Comparison of ENCODE assay signal across 22 mouse cellular contexts in the genomic region with DNA sequence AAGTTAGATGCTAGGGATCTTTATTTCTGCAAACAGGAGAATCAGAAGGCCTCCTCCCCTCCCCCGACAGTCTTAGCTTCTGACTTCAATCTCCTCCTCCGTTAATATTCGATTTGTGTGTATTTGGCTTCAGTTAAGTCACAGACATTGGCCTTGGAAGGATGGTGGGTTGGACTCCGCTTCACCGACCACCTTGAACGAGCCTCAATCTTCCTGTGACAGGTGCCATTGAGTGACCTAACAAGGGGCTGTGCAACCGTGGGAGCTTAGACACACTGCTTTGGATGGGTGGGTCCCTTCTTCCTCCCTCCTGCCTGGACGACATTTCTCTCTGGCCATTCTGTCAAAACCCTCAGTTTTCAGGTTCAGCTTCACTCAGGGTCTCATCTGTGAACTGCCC.
DNase-seq lines count a peak whose midpoint lies in the region; ATAC-seq lines count a peak whose summit lies in the region.
"Had no signal": no experiment of that assay in that cellular context is flagged by ENCODE, and none has a peak within 500 bp of the region (broad histone marks: within the 10 kb centered on the region; RNA-seq: fewer than 3 reads in every experiment).

No protein-coding gene starts in this region.

- no peaks in the 10 kb centered on the region for H3K36me3 ChIP-seq in midbrain, embryonic 10.5 days
- H3K36me3 ChIP-seq in midbrain, embryonic 15.5 days (replicated peaks): no peaks in the 10 kb centered on the region
- H3K36me3 ChIP-seq in hindbrain, embryonic 13.5 days: no peaks in the 10 kb centered on the region
- H3K36me3 ChIP-seq in midbrain, embryonic 11.5 days (ENCODE audit: control insufficient read depth, insufficient read depth, low read length): no peaks in the 10 kb centered on the region
- H3K36me3 ChIP-seq: forebrain, embryonic 15.5 days; heart, embryonic 12.5 days; limb, embryonic 10.5 days; liver, embryonic 15.5 days; lung, embryonic 15.5 days had no signal

- H3K4me1 ChIP-seq in midbrain, embryonic 10.5 days: peaks cover 44% of the 10 kb centered on the region
- peaks cover 11% of the 10 kb centered on the region for H3K4me1 ChIP-seq in midbrain, embryonic 15.5 days
- H3K4me1 ChIP-seq in hindbrain, embryonic 13.5 days (replicated peaks): peaks cover 37% of the 10 kb centered on the region
- peaks cover 19% of the 10 kb centered on the region for H3K4me1 ChIP-seq in midbrain, embryonic 11.5 days (ENCODE audit: control insufficient read depth, insufficient read depth, low read length)
- H3K4me1 ChIP-seq: liver, embryonic 15.5 days; lung, embryonic 15.5 days had no signal

- ATAC-seq in midbrain, embryonic 15.5 days (replicated peaks): no peak
- no peak for ATAC-seq in hindbrain, embryonic 13.5 days (ENCODE audit: low FRiP score)
- ATAC-seq in midbrain, embryonic 11.5 days (ENCODE audit: low FRiP score): no peak
- no peak for ATAC-seq in CD4-positive, CD25-positive, alpha-beta regulatory T cell, adult 4 months
- ATAC-seq: forebrain, embryonic 15.5 days had no signal

- no peaks in the 10 kb centered on the region for H3K27me3 ChIP-seq in midbrain, embryonic 10.5 days (ENCODE audit: low read depth, poor library complexity, severe bottlenecking)
- H3K27me3 ChIP-seq in midbrain, embryonic 15.5 days (replicated peaks): no peaks in the 10 kb centered on the region
- H3K27me3 ChIP-seq in hindbrain, embryonic 13.5 days: no peaks in the 10 kb centered on the region
- H3K27me3 ChIP-seq in midbrain, embryonic 11.5 days (ENCODE audit: control insufficient read depth, insufficient read depth, low read length): no peaks in the 10 kb centered on the region
- H3K27me3 ChIP-seq: forebrain, embryonic 15.5 days; heart, embryonic 12.5 days; liver, embryonic 15.5 days; lung, embryonic 15.5 days had no signal

- H3K4me3 ChIP-seq in midbrain, embryonic 10.5 days: no peak overlapping the region
- H3K4me3 ChIP-seq in midbrain, embryonic 15.5 days: no peak overlapping the region
- no peak overlapping the region for H3K4me3 ChIP-seq in hindbrain, embryonic 13.5 days
- no peak overlapping the region for H3K4me3 ChIP-seq in midbrain, embryonic 11.5 days (ENCODE audit: low read depth, low read length)
- H3K4me3 ChIP-seq: forebrain, embryonic 15.5 days; heart, embryonic 12.5 days; limb, embryonic 10.5 days; liver, embryonic 15.5 days; lung, embryonic 15.5 days had no signal

- no peaks in the 10 kb centered on the region for H3K9me3 ChIP-seq in midbrain, embryonic 10.5 days (replicated peaks)
- H3K9me3 ChIP-seq in midbrain, embryonic 15.5 days: no peaks in the 10 kb centered on the region
- no peaks in the 10 kb centered on the region for H3K9me3 ChIP-seq in hindbrain, embryonic 13.5 days
- no peaks in the 10 kb centered on the region for H3K9me3 ChIP-seq in midbrain, embryonic 11.5 days (ENCODE audit: control insufficient read depth, low read length)
- H3K9me3 ChIP-seq: forebrain, embryonic 15.5 days; heart, embryonic 12.5 days; limb, embryonic 10.5 days; liver, embryonic 15.5 days; lung, embryonic 15.5 days had no signal

- H3K4me2 ChIP-seq in midbrain, embryonic 15.5 days: no peak overlapping the region
- H3K4me2 ChIP-seq in hindbrain, embryonic 13.5 days: no peak overlapping the region
- no peak overlapping the region for H3K4me2 ChIP-seq in midbrain, embryonic 11.5 days
- H3K4me2 ChIP-seq: forebrain, embryonic 15.5 days; heart, embryonic 12.5 days; liver, embryonic 15.5 days; lung, embryonic 15.5 days had no signal

- DNase-seq in midbrain, embryonic 10.5 days (ENCODE audit: low spot score): no peak
- DNase-seq in midbrain, embryonic 11.5 days (ENCODE audit: low spot score, missing footprints): peak; percentile 88
- no peak for DNase-seq in adrenal gland, postnatal 36 days
- DNase-seq in yolk sac, embryonic 10.5 days (ENCODE audit: low spot score): no peak
- DNase-seq: adrenal gland, adult 2 months; B cell, adult 2 months; cerebellum, adult 18-20 months; cerebellum, postnatal 36 days; gastrocnemius, postnatal 10 days; heart, postnatal 10 days; kidney, adult 11 months; liver; lung, postnatal 4 days had no signal

- peak overlapping the region; percentile 74 for H3K27ac ChIP-seq in midbrain, embryonic 10.5 days (replicated peaks)
- H3K27ac ChIP-seq in midbrain, embryonic 15.5 days: no peak overlapping the region
- peak overlapping the region; percentile 75 for H3K27ac ChIP-seq in hindbrain, embryonic 13.5 days
- no peak overlapping the region for H3K27ac ChIP-seq in midbrain, embryonic 11.5 days (ENCODE audit: low read depth, low read length)
- H3K27ac ChIP-seq: forebrain, embryonic 15.5 days; kidney, postnatal 0 days; limb, embryonic 10.5 days; liver, embryonic 15.5 days; lung, embryonic 15.5 days had no signal

- 73% methylated on average over 8 of the region's 8 CpGs for WGBS in midbrain, embryonic 10.5 days
- WGBS in midbrain, embryonic 15.5 days: 63% methylated on average over 8 of the region's 8 CpGs
- 60% methylated on average over 8 of the region's 8 CpGs for WGBS in hindbrain, embryonic 13.5 days
- 63% methylated on average over 8 of the region's 8 CpGs for WGBS in midbrain, embryonic 11.5 days

- no peak overlapping the region for H3K9ac ChIP-seq in midbrain, embryonic 15.5 days
- H3K9ac ChIP-seq in hindbrain, embryonic 13.5 days: no peak overlapping the region
- no peak overlapping the region for H3K9ac ChIP-seq in midbrain, embryonic 11.5 days (ENCODE audit: low read length)
- H3K9ac ChIP-seq: forebrain, embryonic 15.5 days; heart, embryonic 12.5 days; liver, embryonic 15.5 days; lung, embryonic 15.5 days had no signal

Comparison
In these comparisons a context has a peak if more than half of its experiments do, and no peak if none do; other contexts are left out.
1. H3K27ac ChIP-seq: peak in midbrain, embryonic 10.5 days (single experiment) and hindbrain, embryonic 13.5 days (single experiment); none in midbrain, embryonic 15.5 days (single experiment) and midbrain, embryonic 11.5 days (single experiment).